Mouse (Mus musculus) limb, embryonic 11.5 days (tissue): Measurements from ENCODE around the gene Pwwp2b. TPM values are rescaled to one million over a fixed set of nuclear protein-coding genes. Genes with fewer than 3 reads are reported as not detected.

Experiments used
- ATAC-seq: fragments of 200-750 bp; cut with Nextera tagmentation; 2 replicates; pipeline ENCODE4 v1.8.0; 2017; ENCODE audit warnings: low read depth; ENCODE audit not compliant: insufficient number of reproducible peaks, low FRiP score, low TSS enrichment
- DNase-seq: peaks from one replicate; pipeline ENCODE4 v3.0.0-alpha.2; 2015; ENCODE audit warnings: low spot score
- H3K27ac ChIP-seq: fragments of 300-500 bp; sonication (generic); replicated peaks from 2 replicates; pipeline ENCODE4 v1.5.1; 2014; ENCODE audit warnings: low read depth, mild to moderate bottlenecking, low read length
- H3K27me3 ChIP-seq: fragments of 300-500 bp; sonication (generic); 2 replicates; pipeline ENCODE4 v1.6.1; 2014; ENCODE audit warnings: mild to moderate bottlenecking, low read length, mixed read lengths; ENCODE audit not compliant: control insufficient read depth, insufficient read depth
- H3K36me3 ChIP-seq: fragments of 300-500 bp; sonication (generic); 2 replicates; pipeline ENCODE4 v1.6.1; 2014; ENCODE audit warnings: mild to moderate bottlenecking, low read length, moderate library complexity, mixed read lengths; ENCODE audit not compliant: control insufficient read depth, insufficient read depth
- H3K4me1 ChIP-seq: fragments of 300-500 bp; sonication (generic); 2 replicates; pipeline ENCODE4 v1.6.1; 2014; ENCODE audit warnings: low read length, mixed read lengths; ENCODE audit not compliant: control insufficient read depth, insufficient read depth
- H3K4me2 ChIP-seq: fragments of 300-500 bp; sonication (generic); 2 replicates; pipeline ENCODE4 v1.6.1; 2014; ENCODE audit warnings: low read depth, mild to moderate bottlenecking, moderate library complexity; ENCODE audit not compliant: severe bottlenecking
- H3K4me3 ChIP-seq: fragments of 300-500 bp; sonication (generic); 2 replicates; pipeline ENCODE4 v1.5.1; 2014; ENCODE audit warnings: low read depth, low read length
- H3K9ac ChIP-seq: fragments of 300-500 bp; sonication (generic); 2 replicates; pipeline ENCODE4 v1.6.1; 2014; ENCODE audit warnings: mild to moderate bottlenecking, low read length
- H3K9me3 ChIP-seq: fragments of 300-500 bp; sonication (generic); 2 replicates; pipeline ENCODE4 v1.6.1; 2016; ENCODE audit warnings: low read length; ENCODE audit not compliant: control insufficient read depth
- WGBS: fragments of 180-500 bp; shearing (Covaris S2); extraction: QIAGEN DNeasy Blood & Tissue Kit; methylation state at CpG from one replicate; pipeline ENCODE4 v1.1.7; 2014; 5-methylcytosine and 5-hydroxymethylcytosine counted together
- polyA plus RNA-seq: library from polyadenylated mRNA; unstranded; fragments of >200 nt; fragmentation: Nextera tagmentation; extraction: Ambion mirVana; gene quantifications from 2 replicates; pipeline ENCODE4 v1.2.1, GENCODE M21; 2014

Gene Pwwp2b
- polyA plus RNA-seq, 1 experiment from 2014 or later: 5.7 TPM

GRCm38 (mm10) chr7:139314716-139315115 is 66.4 kb downstream of the Pwwp2b start:
- no peak for ATAC-seq
- no peak overlapping the region for H3K27ac ChIP-seq
- no peak overlapping the region for H3K4me3 ChIP-seq
- no peaks in the 10 kb centered on the region for H3K27me3 ChIP-seq
- no peak overlapping the region for H3K9ac ChIP-seq
- 69% methylated on average over 3 of the region's 3 CpGs for WGBS
- H3K4me1 ChIP-seq: peaks cover 8% of the 10 kb centered on the region
- H3K36me3 ChIP-seq: no peaks in the 10 kb centered on the region
- H3K9me3 ChIP-seq: no peaks in the 10 kb centered on the region
- no peak overlapping the region for H3K4me2 ChIP-seq
- DNase-seq: no peak

GRCm38 (mm10) chr7:139319006-139319411 is 70.7 kb downstream of the Pwwp2b start:
- Histone ChIP-seq H3K4me3 (no peak overlapping the region), H3K27me3 (no peaks in the 10 kb centered on the region), H3K9me3 (no peaks in the 10 kb centered on the region), H3K4me2 (no peak overlapping the region), H3K27ac (no peak overlapping the region; the same call in 1 of the 2 replicates), H3K4me1 (peaks cover 5% of the 10 kb centered on the region), H3K36me3 (no peaks in the 10 kb centered on the region), H3K9ac (peak overlapping the region; percentile 30; the same call in 1 of the 2 replicates)
- ATAC-seq (no peak), DNase-seq (peak; percentile 40)
- WGBS: 19% methylated on average over 1 of the region's 1 CpGs

Other genes starting within 250 kb of the Pwwp2b start
- gene Dpysl4, start 162.5 kb upstream of the Pwwp2b start, polyA plus RNA-seq: 31.0 and 32.8 TPM in 2 replicates
- 3.2 and 4.9 TPM in 2 replicates for gene Lrrc27, start 35.5 kb upstream of the Pwwp2b start, polyA plus RNA-seq
- 0.17 TPM in 1 of 2 replicates, not detected in the other for gene Stk32c, start 35.2 kb upstream of the Pwwp2b start, polyA plus RNA-seq
- 23.0 and 24.4 TPM in 2 replicates for gene Inpp5a, start 140.6 kb downstream of the Pwwp2b start, polyA plus RNA-seq